Mouse (Mus musculus): ENCODE data around the gene Adgrf3. TPM values are rescaled to one million over a fixed set of nuclear protein-coding genes. Genes with fewer than 3 reads are reported as not detected.

Adgrf3 gene
- not detected in 2 replicates for polyA plus RNA-seq (2014; fragmentation: Nextera tagmentation; extraction: Ambion mirVana)

GRCm38 (mm10) chr5:30205493-30205892, at the start of gene Adgrf3:
Gene Adgrf3 (minus strand): TSS chr5:30205722.
- 45% methylated on average over 5 of the region's 5 CpGs for WGBS
- no peaks in the 10 kb centered on the region for H3K36me3 ChIP-seq (ENCODE audit: control insufficient read depth, insufficient read depth, low read length)
- no peak within 1 kb of the TSS for H3K4me3 ChIP-seq (ENCODE audit: low read depth, low read length)
- H3K9ac ChIP-seq (ENCODE audit: low read length) = no peak within 1 kb of the TSS
- DNase-seq (ENCODE audit: low spot score) = no peak
- H3K27me3 ChIP-seq (replicated peaks; ENCODE audit: control insufficient read depth, insufficient read depth, low read length) = no peaks in the 10 kb centered on the region
- no peak within 1 kb of the TSS for H3K27ac ChIP-seq (ENCODE audit: low read depth, low read length)
- ATAC-seq = no peak
- H3K9me3 ChIP-seq (replicated peaks; ENCODE audit: control insufficient read depth, low read length) = no peaks in the 10 kb centered on the region
- H3K4me2 ChIP-seq (ENCODE audit: low read length) = no peak within 1 kb of the TSS
- H3K4me1 ChIP-seq (ENCODE audit: control insufficient read depth, insufficient read depth, low read length) = no peaks in the 10 kb centered on the region

- ATAC-seq = no peak
- Histone ChIP-seq H3K9ac (ENCODE audit: low read length) (no peak overlapping the region), H3K4me1 (ENCODE audit: control insufficient read depth, insufficient read depth, low read length) (no peaks in the 10 kb centered on the region), H3K36me3 (ENCODE audit: control insufficient read depth, insufficient read depth, low read length) (peaks cover 21% of the 10 kb centered on the region), H3K4me2 (ENCODE audit: low read length) (no peak overlapping the region), H3K4me3 (ENCODE audit: low read depth, low read length) (no peak overlapping the region), H3K27me3 (replicated peaks; ENCODE audit: control insufficient read depth, insufficient read depth, low read length) (no peaks in the 10 kb centered on the region), H3K9me3 (replicated peaks; ENCODE audit: control insufficient read depth, low read length) (no peaks in the 10 kb centered on the region), H3K27ac (ENCODE audit: low read depth, low read length) (no peak overlapping the region)
- WGBS = 97% methylated on average over 1 of the region's 1 CpGs
- no peak for DNase-seq (ENCODE audit: low spot score)
These were observed 42.1 kb upstream of the Adgrf3 start for GRCm38 (mm10) chr5:30247666-30248065.

DNA sequence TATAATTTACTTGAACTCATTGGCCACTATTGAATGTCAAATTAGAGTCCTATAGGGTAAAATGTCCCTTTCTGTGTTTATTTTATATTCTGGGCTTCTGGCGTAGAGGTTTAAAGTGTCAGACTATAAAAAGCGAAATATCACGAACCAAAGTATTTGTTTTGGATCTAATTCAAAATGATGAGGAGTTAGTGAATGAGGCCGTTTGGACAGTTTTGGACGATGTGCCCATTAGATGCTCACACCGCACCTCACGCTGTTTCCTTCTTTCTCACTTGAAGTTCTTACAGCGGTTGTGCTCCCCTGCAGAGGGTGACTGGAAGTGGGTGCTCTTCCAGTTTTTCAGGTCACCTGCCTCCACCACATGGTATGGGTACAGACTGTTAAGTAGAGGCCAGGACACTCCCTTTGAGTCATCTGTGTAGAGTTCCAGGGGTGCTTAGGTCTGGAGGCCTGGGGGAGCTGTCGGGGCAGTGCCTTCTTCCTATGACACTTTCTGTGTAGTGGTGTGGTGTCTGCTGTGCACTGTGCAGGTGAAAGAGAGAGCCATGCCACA, 40.4 kb upstream of the Adgrf3 start:
- Histone ChIP-seq H3K4me1 (ENCODE audit: control insufficient read depth, insufficient read depth, low read length) (no peaks in the 10 kb centered on the region), H3K36me3 (ENCODE audit: control insufficient read depth, insufficient read depth, low read length) (peaks cover 12% of the 10 kb centered on the region), H3K4me3 (ENCODE audit: low read depth, low read length) (no peak overlapping the region), H3K9me3 (replicated peaks; ENCODE audit: control insufficient read depth, low read length) (no peaks in the 10 kb centered on the region), H3K9ac (ENCODE audit: low read length) (no peak overlapping the region), H3K27me3 (replicated peaks; ENCODE audit: control insufficient read depth, insufficient read depth, low read length) (no peaks in the 10 kb centered on the region), H3K27ac (ENCODE audit: low read depth, low read length) (no peak overlapping the region), H3K4me2 (ENCODE audit: low read length) (no peak overlapping the region)
- ATAC-seq = no peak
- WGBS = 94% methylated on average over 9 of the region's 9 CpGs
- DNase-seq (ENCODE audit: low spot score) = no peak

DNA sequence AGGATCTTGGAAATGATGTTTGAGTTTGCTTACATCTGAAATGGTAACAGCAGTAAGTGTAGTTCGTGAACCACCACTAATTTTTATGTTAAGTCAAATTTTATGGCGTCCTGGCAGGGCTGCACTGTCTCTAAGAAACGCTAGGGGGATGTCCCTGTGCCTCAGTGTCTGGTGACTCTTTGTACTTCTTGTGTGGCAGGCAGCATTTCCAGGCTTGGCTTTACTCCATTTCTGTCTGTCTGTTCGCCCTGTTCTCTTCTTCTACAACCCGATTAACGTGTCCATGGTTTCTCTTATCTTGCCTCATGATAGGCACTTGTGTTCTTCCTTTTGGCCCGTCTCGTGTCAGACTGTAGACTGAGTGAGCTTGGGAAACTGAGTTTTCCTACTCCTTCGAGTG, 38.2 kb upstream of the Adgrf3 start:
- ATAC-seq (no peak), DNase-seq (ENCODE audit: low spot score) (peak; percentile 48)
- Histone ChIP-seq H3K36me3 (ENCODE audit: control insufficient read depth, insufficient read depth, low read length) (peaks cover under 1% of the 10 kb centered on the region; the same call in 1 of the 2 replicates), H3K4me1 (ENCODE audit: control insufficient read depth, insufficient read depth, low read length) (no peaks in the 10 kb centered on the region), H3K4me3 (ENCODE audit: low read depth, low read length) (no peak overlapping the region), H3K27me3 (replicated peaks; ENCODE audit: control insufficient read depth, insufficient read depth, low read length) (no peaks in the 10 kb centered on the region), H3K9me3 (replicated peaks; ENCODE audit: control insufficient read depth, low read length) (no peaks in the 10 kb centered on the region), H3K4me2 (ENCODE audit: low read length) (no peak overlapping the region), H3K9ac (ENCODE audit: low read length) (no peak overlapping the region), H3K27ac (ENCODE audit: low read depth, low read length) (no peak overlapping the region)
- 64% methylated on average over 9 of the region's 9 CpGs for WGBS

DNA sequence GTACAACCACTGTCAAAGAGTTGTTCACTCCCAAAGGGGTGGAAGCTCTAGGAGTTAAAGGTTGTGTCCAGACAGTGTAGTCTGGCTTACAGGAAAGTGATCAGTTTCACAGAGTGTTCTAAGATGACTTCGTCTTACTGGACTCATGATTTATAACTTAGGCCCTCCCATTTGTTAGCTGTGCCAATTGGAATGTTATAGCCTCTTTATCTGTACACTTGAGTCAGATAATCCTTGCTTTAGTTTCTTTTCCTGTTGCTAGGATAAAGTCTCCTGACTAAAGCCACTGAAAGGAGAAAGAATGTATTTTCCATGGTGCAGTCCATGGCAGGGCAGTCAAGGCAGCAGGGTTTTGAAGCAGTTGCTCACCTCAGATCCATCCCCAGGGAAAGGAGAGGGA, 36.9 kb upstream of the Adgrf3 start:
- DNase-seq (ENCODE audit: low spot score) = no peak
- Histone ChIP-seq H3K4me3 (ENCODE audit: low read depth, low read length) (no peak overlapping the region), H3K9ac (ENCODE audit: low read length) (no peak overlapping the region), H3K9me3 (replicated peaks; ENCODE audit: control insufficient read depth, low read length) (no peaks in the 10 kb centered on the region), H3K27me3 (replicated peaks; ENCODE audit: control insufficient read depth, insufficient read depth, low read length) (no peaks in the 10 kb centered on the region), H3K4me2 (ENCODE audit: low read length) (no peak overlapping the region), H3K4me1 (ENCODE audit: control insufficient read depth, insufficient read depth, low read length) (no peaks in the 10 kb centered on the region), H3K27ac (ENCODE audit: low read depth, low read length) (no peak overlapping the region), H3K36me3 (ENCODE audit: control insufficient read depth, insufficient read depth, low read length) (no peaks in the 10 kb centered on the region)
- WGBS = 78% methylated on average over 1 of the region's 1 CpGs
- no peak for ATAC-seq

DNA sequence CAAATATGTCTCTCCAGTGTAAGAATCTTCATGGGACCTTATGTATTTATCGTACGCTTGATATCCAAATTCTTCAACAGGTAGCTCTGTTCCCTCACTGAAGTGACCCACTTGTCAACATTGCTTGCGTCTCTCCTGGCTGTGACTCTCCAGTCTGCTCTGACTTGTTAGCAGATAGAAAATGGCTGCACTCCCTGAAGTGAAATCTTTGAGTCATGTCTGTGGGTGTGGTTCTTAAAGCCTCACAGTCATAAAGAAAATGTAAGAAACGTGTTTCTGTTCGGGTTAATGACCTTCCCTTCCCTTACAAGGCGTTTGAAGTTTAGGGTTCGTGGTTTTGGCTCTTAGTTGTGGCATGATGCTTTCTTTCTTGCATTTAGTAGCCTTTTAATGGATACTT, 35.0 kb upstream of the Adgrf3 start:
- WGBS = 95% methylated on average over 7 of the region's 7 CpGs
- H3K4me2 ChIP-seq (ENCODE audit: low read length) = no peak overlapping the region
- H3K4me3 ChIP-seq (ENCODE audit: low read depth, low read length) = no peak overlapping the region
- H3K27me3 ChIP-seq (replicated peaks; ENCODE audit: control insufficient read depth, insufficient read depth, low read length) = no peaks in the 10 kb centered on the region
- H3K36me3 ChIP-seq (ENCODE audit: control insufficient read depth, insufficient read depth, low read length) = no peaks in the 10 kb centered on the region
- DNase-seq (ENCODE audit: low spot score) = no peak
- no peaks in the 10 kb centered on the region for H3K4me1 ChIP-seq (ENCODE audit: control insufficient read depth, insufficient read depth, low read length)
- no peaks in the 10 kb centered on the region for H3K9me3 ChIP-seq (replicated peaks; ENCODE audit: control insufficient read depth, low read length)
- H3K9ac ChIP-seq (ENCODE audit: low read length) = no peak overlapping the region
- ATAC-seq = no peak
- no peak overlapping the region for H3K27ac ChIP-seq (ENCODE audit: low read depth, low read length)

GRCm38 (mm10) chr5:30238533-30238932, 33.0 kb upstream of the Adgrf3 start:
- Histone ChIP-seq H3K27me3 (replicated peaks; ENCODE audit: control insufficient read depth, insufficient read depth, low read length) (no peaks in the 10 kb centered on the region), H3K36me3 (ENCODE audit: control insufficient read depth, insufficient read depth, low read length) (no peaks in the 10 kb centered on the region), H3K9ac (ENCODE audit: low read length) (no peak overlapping the region), H3K4me1 (ENCODE audit: control insufficient read depth, insufficient read depth, low read length) (peaks cover 13% of the 10 kb centered on the region), H3K9me3 (replicated peaks; ENCODE audit: control insufficient read depth, low read length) (no peaks in the 10 kb centered on the region), H3K4me3 (ENCODE audit: low read depth, low read length) (no peak overlapping the region), H3K27ac (ENCODE audit: low read depth, low read length) (no peak overlapping the region), H3K4me2 (ENCODE audit: low read length) (no peak overlapping the region)
- DNase-seq (ENCODE audit: low spot score) (no peak), ATAC-seq (no peak)
- WGBS = 97% methylated on average over 5 of the region's 5 CpGs

DNA sequence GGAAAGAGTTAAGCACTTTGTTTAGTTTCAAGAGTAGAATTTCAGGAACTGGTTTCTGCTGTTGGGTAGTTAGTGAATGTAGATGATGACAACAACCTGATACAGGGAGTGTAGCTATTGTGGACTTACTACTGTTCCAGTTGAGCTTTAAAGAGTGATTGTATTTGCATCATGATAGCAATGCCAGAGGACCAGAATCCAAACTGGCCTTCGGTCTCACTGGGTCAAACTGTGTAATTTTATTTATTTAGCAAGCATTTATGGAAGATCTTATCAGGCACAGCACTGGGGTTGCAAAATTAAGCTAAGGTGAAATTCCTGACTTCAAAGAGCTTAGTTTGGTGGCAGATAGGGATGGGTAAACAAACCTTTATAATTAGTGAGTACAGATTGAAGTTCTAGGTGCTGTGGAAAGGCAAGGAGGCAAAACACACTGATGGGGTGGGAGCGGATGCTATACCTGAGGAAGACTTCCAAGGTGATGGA, 30.2 kb upstream of the Adgrf3 start:
- 95% methylated on average over 2 of the region's 2 CpGs for WGBS
- no peaks in the 10 kb centered on the region for H3K36me3 ChIP-seq (ENCODE audit: control insufficient read depth, insufficient read depth, low read length)
- H3K4me3 ChIP-seq (ENCODE audit: low read depth, low read length) = no peak overlapping the region
- no peak for DNase-seq (ENCODE audit: low spot score)
- H3K27ac ChIP-seq (ENCODE audit: low read depth, low read length) = no peak overlapping the region
- no peaks in the 10 kb centered on the region for H3K27me3 ChIP-seq (replicated peaks; ENCODE audit: control insufficient read depth, insufficient read depth, low read length)
- H3K4me2 ChIP-seq (ENCODE audit: low read length) = no peak overlapping the region
- H3K9ac ChIP-seq (ENCODE audit: low read length) = no peak overlapping the region
- ATAC-seq = no peak
- H3K9me3 ChIP-seq (replicated peaks; ENCODE audit: control insufficient read depth, low read length) = no peaks in the 10 kb centered on the region
- H3K4me1 ChIP-seq (ENCODE audit: control insufficient read depth, insufficient read depth, low read length) = peaks cover 21% of the 10 kb centered on the region

- H3K27ac ChIP-seq (ENCODE audit: low read depth, low read length) = no peak overlapping the region
- H3K9ac ChIP-seq (ENCODE audit: low read length) = peak overlapping the region; percentile 80
- DNase-seq (ENCODE audit: low spot score) (no peak), ATAC-seq (no peak)
- no peaks in the 10 kb centered on the region for H3K9me3 ChIP-seq (replicated peaks; ENCODE audit: control insufficient read depth, low read length)
- H3K36me3 ChIP-seq (ENCODE audit: control insufficient read depth, insufficient read depth, low read length) = 0 out of 2 replicates have a peak, but pooled peaks cover 2% of the 10 kb centered on the region
- H3K4me3 ChIP-seq (ENCODE audit: low read depth, low read length) = peak overlapping the region; percentile 67
- peaks cover 21% of the 10 kb centered on the region for H3K4me1 ChIP-seq (ENCODE audit: control insufficient read depth, insufficient read depth, low read length)
- no peaks in the 10 kb centered on the region for H3K27me3 ChIP-seq (replicated peaks; ENCODE audit: control insufficient read depth, insufficient read depth, low read length)
- WGBS = 74% methylated on average over 8 of the region's 8 CpGs
- peak overlapping the region; percentile 81 for H3K4me2 ChIP-seq (ENCODE audit: low read length)
These were observed 28.5 kb upstream of the Adgrf3 start for GRCm38 (mm10) chr5:30233979-30234378.
